Mouse (Mus musculus) heart, embryonic 14.5 days (tissue): ENCODE measurements around the gene Vmn2r33. TPM values are rescaled to one million over a fixed set of nuclear protein-coding genes. Genes with fewer than 3 reads are reported as not detected.
"Not testable (repeated sequence)": the region's sequence is repeated elsewhere in the genome, so short reads cannot be mapped to it uniquely, and the experiment has no call there.

Experiments used
- ATAC-seq: fragments of 200-750 bp; cut with Nextera tagmentation; 2 replicates; pipeline ENCODE4 v1.8.0; 2017; ENCODE audit warnings: low read depth, moderate TSS enrichment; ENCODE audit not compliant: insufficient number of reproducible peaks, insufficient read depth, low FRiP score
- H3K27ac ChIP-seq, 2 experiments: fragments of 200-500 bp in 1 of 2; fragments of 300-500 bp in 1 of 2; sonication (generic) in 1 of 2; replicated peaks in 1 of 2; 2 replicates each; pipeline ENCODE4 v1.5.1; 2012 to 2014; ENCODE audit warnings: low read depth in 2 of 2, low read length in 2 of 2, control low read depth in 1 of 2, mild to moderate bottlenecking in 1 of 2, mixed read lengths in 1 of 2; ENCODE audit not compliant: control insufficient read depth in 1 of 2, insufficient read depth in 1 of 2
- H3K27me3 ChIP-seq: fragments of 300-500 bp; sonication (generic); 2 replicates; pipeline ENCODE4 v1.6.1; 2014; ENCODE audit warnings: mild to moderate bottlenecking, low read length, control low read depth; ENCODE audit not compliant: control insufficient read depth, insufficient read depth
- H3K36me3 ChIP-seq: fragments of 300-500 bp; sonication (generic); 2 replicates; pipeline ENCODE4 v1.6.1; 2014; ENCODE audit warnings: mild to moderate bottlenecking, control low read depth, low read length, mixed read lengths; ENCODE audit not compliant: control insufficient read depth, insufficient read depth
- H3K4me1 ChIP-seq, 2 experiments: fragments of 200-500 bp in 1 of 2; fragments of 300-500 bp in 1 of 2; sonication (generic) in 1 of 2; 2 replicates each; pipeline ENCODE4 v1.6.1; 2012 to 2014; ENCODE audit warnings: low read length in 2 of 2, control low read depth in 1 of 2, mixed read lengths in 1 of 2; ENCODE audit not compliant: control insufficient read depth in 2 of 2, insufficient read depth in 2 of 2
- H3K4me2 ChIP-seq: fragments of 300-500 bp; sonication (generic); 2 replicates; pipeline ENCODE4 v1.6.1; 2014; ENCODE audit warnings: mild to moderate bottlenecking, low read length
- H3K4me3 ChIP-seq, 2 experiments: fragments of 200-500 bp in 1 of 2; fragments of 300-500 bp in 1 of 2; sonication (generic) in 1 of 2; 2 replicates each; pipeline ENCODE4 v1.5.1; 2012 to 2014; ENCODE audit warnings: low read length in 2 of 2, mild to moderate bottlenecking in 2 of 2, control low read depth in 1 of 2, low read depth in 1 of 2, moderate library complexity in 1 of 2; ENCODE audit not compliant: control insufficient read depth in 1 of 2, insufficient read depth in 1 of 2
- H3K9ac ChIP-seq: fragments of 300-500 bp; sonication (generic); 2 replicates; pipeline ENCODE4 v1.6.1; 2014; ENCODE audit warnings: mild to moderate bottlenecking, low read length
- H3K9me3 ChIP-seq: fragments of 300-500 bp; sonication (generic); 2 replicates; pipeline ENCODE4 v1.6.1; 2016; ENCODE audit warnings: low read length, control low read depth; ENCODE audit not compliant: control insufficient read depth
- polyA plus RNA-seq: library from polyadenylated mRNA; unstranded; fragments of >200 nt; fragmentation: Nextera tagmentation; extraction: Ambion mirVana; gene quantifications from 2 replicates; pipeline ENCODE4 v1.2.1, GENCODE M21; 2014

Vmn2r33 gene
- polyA plus RNA-seq, result not detected in 2 replicates

DNA sequence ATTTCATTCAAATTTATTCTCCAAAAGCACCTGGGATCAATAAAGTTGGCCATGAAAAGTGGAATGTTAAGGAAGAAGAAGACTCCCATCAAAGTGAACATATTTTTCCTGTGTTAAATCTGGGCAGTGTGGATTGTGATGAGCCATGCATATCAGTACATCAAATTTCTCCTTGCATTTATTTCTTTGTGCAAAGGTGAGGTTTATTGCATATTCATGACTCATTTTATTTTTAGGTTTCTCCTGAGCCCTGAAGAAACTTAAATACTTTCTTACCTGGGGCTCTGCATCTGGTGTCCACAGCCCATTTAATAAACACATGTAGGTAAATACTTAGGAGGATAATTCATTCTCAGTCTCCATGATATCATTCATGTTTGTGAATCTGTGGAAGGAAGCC, at the start of gene Vmn2r33:
Gene Vmn2r33 (minus strand): TSS at position 101 of the 400 bp plus-strand sequence.
- not testable (repeated sequence) for H3K9ac ChIP-seq, H3K27ac ChIP-seq, H3K36me3 ChIP-seq, ATAC-seq, H3K4me3 ChIP-seq, H3K9me3 ChIP-seq, H3K4me1 ChIP-seq, H3K4me2 ChIP-seq, H3K27me3 ChIP-seq

Other genes with a start within 250 kb of the Vmn2r33 start
- not detected in 2 replicates for gene Vmn2r30, start 229.2 kb downstream of the Vmn2r33 start, polyA plus RNA-seq
- gene Gm45783, start 192.2 kb downstream of the Vmn2r33 start, polyA plus RNA-seq, result not detected in 2 replicates
- not detected in 2 replicates for gene Vmn2r31, start 167.1 kb downstream of the Vmn2r33 start, polyA plus RNA-seq
- gene Vmn2r32, start 86.8 kb downstream of the Vmn2r33 start, polyA plus RNA-seq, result not detected in 2 replicates
- gene Vmn2r34, start 122.7 kb upstream of the Vmn2r33 start, polyA plus RNA-seq, result not detected in 2 replicates